Mouse (Mus musculus) liver, adult (tissue): ENCODE results near the gene Hacd2.

Experiments used
- GATA4 ChIP-seq: IDR thresholded peaks from 2 replicates; pipeline ENCODE4 v1.6.1; 2014; ENCODE audit warnings: mild to moderate bottlenecking, low read length; ENCODE audit not compliant: insufficient replicate concordance

Gene Hacd2

DNA sequence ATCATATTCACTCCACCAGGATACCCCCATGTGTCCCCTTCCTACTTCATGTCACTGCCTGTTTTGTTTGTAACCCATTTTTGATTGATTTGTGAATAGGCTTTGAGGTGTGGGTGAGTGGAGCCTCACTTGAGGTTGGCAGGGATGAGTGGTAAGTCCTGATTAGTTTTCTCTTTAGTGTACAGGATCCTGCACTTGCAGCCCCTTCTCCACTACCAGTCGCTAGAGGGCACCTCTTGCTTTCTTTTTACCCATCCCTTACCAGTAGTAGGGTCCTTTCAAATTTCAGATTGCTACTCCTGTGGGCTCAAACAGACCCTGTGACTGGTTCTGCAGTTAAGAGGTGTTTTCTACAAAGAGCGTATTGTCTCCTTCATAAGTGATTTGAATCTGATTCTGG lies 38.8 kb downstream of the Hacd2 start:
- no peak for TF ChIP-seq GATA4

DNA sequence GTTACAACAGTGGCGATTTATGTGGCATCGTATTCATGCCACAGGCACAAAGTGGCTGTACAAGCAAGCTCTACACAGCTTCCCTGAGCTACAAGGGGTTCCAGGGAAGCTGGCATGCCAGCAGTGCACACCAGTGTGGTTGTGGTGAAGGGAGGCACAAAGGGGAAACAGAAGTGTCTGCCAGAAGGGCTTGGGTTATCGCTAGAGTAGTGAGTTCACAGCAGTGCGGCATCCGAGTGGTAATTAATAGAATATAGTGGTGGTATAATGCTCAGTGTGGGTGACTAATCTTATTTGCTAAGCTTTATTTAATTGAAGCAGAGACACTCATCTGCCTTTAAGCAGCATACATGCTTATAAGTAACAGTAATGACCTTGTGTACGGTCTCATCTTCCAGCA lies 43.5 kb downstream of the Hacd2 start:
- no peak for TF ChIP-seq GATA4

DNA sequence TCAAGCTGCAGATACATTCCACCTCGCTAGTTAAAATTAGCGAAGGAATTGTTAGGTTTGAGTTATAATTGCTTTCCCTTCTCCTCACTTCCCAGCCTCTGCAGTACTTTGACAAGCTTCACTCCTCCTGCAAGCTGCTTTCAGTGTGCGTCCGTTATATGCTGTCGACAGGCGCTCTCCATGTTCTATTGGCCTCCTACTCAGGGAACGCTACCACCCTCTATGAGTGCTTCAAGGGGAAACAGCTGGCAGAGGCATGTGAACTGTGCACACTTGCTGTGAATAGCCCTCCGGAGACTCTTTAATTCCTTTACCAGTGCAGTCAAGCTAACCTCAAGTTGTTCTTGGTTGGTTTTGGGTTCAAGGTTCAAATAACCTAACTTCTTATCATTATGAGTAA lies 44.9 kb downstream of the Hacd2 start:
- TF ChIP-seq GATA4: no peak

DNA sequence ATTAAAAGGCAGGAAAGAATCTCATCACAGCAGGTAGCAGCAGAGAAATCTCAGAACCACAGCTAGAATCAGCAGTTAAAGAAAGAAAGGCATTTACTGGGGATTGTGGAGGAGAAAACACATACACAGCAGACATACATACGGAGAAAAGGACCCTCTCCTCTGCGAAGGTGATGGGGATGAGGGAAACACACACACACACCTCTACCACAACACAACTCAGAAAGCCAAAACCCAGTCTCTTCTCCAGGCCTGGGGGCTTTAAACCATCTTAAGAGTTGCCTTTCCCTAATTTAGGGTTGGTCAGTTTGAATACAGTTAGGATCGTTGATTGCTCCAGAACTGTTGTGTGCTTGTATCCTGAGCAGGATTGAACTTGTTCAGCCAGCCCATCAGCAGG lies 45.4 kb downstream of the Hacd2 start:
- TF ChIP-seq GATA4: no peak

DNA sequence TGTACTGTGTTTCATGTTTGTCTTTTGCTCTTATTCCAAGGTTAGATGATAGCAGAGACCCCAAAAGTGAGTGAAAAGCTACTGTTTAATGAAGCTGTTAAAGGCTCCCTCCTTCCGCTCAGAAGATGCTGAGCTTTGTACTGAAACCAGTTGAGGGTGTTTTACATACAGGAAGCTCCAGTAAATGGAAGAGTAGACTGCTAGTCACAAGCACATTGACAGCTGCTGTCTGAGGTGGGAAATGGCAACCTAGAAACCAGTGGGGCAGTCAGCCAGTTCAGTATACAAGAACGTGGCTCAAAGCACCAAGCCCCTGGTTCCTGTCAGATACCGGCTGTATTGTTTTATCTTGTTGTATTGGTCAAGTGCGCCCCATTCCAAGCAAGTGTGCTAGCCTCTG lies 46.7 kb downstream of the Hacd2 start:
- no peak for TF ChIP-seq GATA4

DNA sequence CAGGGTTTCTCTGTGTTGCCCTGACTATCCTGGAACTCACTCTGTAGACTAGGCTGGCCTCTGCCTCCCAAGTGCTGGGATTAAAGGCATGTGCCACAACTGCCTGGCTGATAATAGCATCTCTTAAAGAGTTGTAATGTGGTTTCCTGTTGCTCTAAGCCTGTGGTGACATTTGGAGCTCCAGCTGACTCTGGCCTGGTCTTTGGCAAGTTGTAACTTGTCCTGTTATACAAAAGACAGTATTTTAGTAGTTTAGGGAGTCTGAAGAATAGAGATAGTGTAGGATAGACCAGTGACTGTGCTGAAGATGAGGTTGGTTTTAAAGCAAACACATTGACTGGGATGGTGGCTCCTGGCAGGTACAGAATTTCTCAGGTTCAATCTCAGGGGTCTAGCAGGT lies 52.2 kb downstream of the Hacd2 start:
- TF ChIP-seq GATA4: no peak

DNA sequence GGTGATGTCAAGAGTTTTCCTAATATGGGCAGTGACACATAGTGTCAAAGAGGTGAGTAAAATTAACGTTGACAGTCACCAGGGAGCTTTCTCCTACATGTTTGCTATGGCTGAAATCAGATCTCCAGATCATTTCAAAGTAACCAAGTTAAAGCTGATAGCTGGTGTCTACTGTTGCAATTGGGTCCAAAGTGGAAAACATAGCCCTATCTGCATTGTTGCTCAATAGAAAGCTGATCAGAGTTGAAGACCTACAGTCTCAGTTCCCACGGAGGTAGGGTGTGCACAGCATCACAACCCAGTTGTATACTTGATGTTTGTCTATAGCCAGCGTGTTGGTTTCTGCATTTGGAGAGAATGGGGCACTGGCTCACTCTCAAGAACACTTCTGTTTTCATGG lies 53.4 kb downstream of the Hacd2 start:
- peak; percentile 87 for TF ChIP-seq GATA4

DNA sequence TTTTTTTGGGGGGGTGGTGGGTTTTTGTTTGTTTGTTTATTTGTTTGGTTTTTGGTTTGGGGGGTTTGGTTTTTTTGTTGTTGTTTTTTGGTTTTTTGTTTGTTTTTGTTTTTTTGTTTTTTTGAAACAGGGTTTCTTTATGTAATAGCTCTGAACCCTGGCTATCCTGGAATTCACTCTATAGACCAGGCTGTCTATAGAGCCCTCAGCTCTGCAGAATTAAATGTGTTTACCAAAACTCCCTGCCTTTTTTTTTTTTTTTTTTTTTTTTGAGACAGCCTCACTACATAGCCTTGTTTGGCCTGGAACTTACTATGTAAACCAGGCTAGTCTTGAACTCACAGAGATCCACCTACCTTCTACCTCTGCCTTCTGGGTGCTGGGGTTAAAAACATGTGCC lies 71.3 kb downstream of the Hacd2 start:
- no peak for TF ChIP-seq GATA4

DNA sequence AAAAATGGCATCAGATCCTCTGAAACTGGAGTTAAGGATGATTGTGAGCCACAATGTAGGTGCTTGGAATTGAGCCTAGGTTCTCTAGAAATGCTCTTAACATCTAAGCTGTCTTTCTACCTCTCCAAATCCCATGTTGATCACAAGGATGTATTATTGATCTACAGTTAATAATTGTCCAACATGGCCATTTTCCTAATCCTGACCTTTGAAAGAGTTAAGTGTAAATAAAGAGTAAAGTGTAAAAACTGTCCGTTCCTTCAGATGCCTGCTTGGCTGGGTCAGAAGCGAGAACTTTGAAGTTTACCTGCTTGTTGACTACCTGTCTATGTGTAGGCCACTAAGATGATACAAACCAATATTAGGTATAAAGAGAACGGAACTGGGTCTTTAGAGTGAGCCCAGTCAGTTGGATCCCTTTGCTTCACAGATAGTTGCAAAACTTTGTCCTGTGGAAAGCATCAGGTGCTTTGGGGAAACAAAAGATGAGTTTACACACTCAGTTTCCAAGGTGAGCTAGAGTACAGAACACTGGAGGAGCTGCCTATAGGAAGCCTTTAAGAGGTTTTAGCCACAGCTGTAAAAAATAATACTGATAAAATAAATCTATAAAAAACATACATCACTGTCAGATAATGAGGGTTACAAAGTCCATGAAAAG lies 75.8 kb downstream of the Hacd2 start:
- no peak for TF ChIP-seq GATA4

DNA sequence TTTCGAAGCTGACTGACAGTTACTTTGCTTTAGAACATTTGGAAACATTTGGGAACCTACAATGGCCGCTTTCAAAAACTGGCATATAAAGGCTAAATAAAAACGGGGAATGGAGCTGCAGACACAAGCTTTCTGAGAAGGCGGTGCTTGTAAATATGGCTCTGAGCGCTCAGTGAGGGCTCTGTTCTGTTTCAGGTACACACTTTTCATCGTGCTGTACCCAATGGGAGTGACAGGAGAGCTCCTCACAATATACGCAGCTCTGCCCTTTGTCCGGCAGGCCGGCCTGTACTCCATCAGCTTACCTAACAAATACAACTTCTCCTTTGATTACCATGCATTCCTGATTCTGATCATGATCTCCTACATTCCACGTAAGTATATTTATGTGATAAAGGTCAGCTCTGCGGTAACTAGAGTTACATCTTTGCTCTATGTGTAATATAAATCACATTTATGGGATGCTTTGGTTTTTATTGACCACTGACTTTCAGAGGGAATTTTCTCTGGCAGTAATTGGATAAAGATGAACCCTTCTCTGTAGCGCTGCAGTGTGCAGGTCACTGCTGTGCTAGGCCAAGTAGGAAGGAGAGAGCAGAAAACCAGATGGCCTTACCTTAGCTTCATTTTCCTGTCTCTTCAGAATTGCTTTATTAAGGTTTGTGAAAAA lies 79.7 kb downstream of the Hacd2 start:
- no peak for TF ChIP-seq GATA4

DNA sequence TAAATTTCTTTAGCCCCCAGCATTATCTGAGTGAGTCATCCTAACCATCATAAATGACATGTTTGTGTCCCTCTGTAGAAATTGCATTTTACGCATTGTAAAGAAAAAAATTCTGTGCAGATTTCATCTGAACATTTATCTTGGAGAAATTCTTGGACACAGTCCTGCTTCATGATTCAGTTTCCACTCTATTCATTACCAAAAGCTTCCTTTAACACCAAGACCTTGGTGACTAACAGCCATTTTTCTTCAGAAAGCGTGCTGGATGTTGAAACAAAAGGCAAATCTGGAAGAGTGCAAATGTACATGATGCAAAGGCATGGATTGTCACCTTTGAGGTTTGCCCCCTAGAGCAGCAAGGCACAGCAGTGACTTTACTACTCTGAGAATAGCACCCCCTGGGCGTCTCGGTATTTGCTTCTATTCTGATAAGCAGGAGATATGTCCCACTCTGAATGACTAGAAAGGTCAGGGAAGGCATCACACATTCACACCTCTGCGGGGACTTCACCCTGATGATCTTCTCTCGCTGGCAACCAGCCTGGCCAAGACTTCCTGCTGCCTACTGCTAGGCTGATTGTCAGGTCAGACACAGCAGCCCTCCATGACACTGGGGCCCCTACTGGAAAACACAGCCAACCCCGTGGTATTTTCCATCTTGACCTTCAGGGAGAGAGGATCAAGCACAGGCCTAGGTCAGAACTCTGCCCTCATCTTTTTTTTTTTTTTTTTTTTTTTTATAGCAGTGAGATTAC lies 80.8 kb downstream of the Hacd2 start:
- TF ChIP-seq GATA4: no peak

DNA sequence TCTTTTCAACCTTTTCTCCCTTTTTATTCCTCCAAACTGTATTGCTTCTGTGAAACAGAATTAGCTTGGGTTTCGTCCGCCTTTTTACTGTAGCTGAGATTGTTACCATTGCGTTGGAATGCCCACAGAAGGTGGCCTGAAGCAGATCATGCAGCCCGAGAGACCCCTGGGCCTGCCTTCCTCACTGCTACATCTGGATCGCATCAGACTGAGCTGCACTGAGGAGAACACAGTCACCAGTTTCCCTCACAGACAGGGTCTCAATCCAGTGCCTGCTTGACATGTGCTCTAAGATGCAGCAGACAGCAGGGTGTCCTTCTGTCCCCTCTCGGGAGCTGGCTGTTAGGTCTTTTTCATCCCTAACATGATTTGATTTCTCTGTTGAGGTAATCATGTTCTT lies 85.8 kb downstream of the Hacd2 start:
- no peak for TF ChIP-seq GATA4

DNA sequence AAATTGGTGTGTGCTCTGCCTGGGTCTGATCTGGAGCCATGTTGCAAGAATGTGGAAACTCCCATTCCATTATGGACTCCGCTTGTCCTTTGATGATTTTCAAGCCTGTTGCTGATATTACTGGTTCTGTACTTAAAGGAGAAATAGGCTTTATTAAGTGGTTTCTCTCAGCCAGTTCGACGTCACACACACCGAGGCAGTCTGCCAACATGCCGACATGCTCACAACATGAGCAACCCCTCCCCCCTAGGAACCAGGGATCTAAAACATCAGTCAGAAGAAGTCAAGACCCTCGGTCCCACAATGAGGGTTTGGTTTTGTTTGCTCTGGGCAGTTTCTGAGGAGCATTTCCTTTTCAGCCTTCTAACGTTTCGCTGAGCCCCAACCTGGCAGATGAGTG lies 86.9 kb downstream of the Hacd2 start:
- no peak for TF ChIP-seq GATA4

DNA sequence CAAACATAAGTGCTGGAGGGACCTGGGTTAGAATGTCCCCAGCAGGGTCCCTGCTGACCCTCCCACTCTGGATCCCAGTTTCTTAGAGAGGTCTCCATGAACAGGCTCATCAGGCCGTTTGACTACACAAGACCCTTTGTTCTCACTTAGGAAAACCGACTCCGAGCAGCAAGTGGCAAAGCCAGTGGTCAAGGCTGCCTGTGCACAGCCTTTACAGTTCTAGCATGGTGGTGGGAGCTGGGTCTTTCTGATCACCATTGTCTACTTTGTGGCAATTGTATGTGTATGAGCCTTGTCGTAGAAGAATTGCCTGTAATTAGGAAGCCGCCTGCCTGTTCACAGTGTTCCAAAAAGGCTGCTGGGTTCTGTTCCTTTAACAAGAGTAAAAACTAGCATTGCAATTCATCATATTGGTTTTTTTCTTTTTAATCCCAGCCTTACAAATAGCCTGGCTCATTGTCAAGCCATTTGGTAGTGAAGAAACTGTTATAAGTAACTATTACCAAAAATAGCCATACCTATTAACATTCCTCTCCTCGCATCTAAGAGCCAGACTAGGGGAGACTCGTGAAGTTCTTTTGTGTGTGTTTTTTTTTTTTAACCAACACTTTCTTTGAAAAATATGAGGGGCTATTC lies 87.5 kb downstream of the Hacd2 start:
- no peak for TF ChIP-seq GATA4

DNA sequence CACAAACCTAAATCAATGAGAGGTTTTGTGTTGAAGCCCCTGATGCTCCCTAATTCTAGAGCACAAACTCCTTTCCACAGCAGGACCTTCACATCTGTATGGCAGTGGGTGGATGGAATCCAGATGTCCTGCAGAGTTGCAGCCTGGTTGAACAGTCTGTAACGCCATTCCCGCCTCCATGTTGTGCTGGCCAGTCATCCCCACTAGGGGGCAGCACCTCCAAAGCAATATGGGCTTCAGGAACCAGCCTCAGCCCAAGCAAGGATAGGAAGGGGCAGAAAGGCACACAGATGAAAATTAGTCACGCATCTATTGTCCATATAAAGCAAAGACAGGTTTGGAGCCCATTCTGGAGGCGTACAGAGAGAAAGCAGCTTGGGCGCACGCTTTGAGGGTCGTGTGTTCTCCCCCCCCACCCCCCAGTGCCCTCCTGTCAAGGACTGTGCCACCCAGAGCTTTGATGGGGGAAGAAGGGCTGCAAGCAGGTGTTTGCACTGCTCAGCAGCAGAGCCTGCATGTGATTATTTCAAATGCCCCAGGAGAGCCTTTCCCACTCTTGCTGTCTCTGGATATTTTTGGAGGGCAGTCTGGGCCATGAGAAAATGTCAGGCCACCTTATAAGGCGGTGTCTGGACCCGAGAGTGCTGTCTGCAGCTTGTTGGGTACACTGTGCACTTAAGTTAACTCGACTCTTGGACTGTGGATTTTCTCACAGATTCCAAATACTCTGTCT lies 88.3 kb downstream of the Hacd2 start:
- TF ChIP-seq GATA4: no peak
